Mouse (Mus musculus): ENCODE data around the gene Tnfrsf1a. TPM values are rescaled to one million over a fixed set of nuclear protein-coding genes. Genes with fewer than 3 reads are reported as not detected.

The Tnfrsf1a gene
- total RNA-seq (2023), result 46.5 TPM

DNA sequence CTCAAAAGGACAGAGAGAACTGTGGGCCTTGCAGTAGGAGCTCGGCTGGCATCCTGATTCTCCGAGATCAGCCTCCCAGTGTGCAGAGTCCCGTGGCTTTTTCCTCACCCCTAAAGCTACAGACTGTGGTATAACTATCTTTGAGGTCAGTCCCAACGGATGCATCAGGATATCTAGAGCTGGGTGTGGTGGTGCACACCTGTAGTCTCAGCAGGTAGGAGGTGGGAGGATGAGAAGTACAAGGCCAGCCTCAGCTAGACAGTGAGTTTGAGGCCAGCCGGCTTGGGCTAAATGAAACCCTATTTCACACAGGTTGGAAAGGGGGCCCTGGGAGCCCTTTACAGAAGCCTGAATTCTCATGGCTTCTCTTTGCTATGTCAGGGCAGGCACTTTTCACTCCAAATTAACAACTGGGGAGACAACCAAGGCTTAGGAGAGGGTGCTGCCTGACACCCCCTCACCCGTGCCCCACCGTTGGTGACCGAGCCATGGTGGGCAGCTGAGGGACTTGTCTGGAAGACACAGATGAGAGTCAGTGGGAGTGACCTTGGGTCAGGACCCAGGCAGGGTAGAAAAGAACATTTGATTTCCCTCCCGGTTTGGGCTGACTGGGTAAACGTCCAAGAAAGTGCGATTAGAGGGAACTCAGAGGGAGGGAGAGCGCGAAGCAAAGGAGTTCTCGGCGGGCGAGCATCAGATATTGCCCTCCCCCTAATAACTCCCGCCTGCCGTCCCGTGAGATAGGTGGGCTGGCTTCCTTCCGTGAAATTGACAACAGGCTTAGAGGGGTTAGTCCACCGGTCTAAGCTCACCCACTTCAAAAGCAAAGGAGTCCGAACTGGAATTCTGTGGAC lies at the start of gene Tnfrsf1a:
Tnfrsf1a (plus strand) TSS at position 642 of the 854 bp plus-strand sequence.

DNA sequence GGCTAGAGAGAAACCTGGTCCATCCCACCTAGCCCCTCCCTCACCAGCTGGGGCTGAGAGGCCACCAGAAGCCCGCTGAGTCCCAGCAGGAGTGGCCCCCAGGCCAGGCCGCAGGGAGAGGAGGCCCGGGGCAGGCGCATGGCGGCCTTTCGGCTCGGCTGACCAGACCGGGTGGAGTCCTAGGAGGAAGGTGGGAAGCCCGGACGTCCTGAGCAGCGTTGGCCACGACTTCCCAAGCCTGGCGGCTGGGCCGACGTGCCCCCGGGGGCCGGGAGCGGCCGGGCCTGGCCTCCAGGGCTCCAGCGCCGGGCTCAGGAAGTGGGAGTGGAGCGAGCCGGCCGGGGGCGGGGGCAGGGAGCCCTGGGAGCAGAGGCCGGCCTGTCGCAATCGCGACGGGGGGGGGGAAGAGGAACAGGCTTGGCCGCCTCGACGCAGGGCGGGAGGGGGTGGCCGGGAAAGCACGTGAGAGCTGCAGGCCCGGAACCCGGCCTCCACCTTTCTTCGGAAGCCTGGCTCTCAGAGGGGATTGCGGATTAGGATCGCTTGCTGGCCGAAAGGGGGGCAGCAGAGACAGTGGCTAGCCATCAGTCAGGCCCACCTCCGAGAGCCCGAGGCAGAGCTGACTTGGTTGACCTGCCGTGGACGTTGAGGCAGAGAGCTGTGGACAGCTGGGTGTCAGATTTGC lies 35.5 kb upstream of the Tnfrsf1a start, which contains the start of gene Ltbr:
Ltbr (minus strand) TSS at position 340 of the 685 bp plus-strand sequence.

DNA sequence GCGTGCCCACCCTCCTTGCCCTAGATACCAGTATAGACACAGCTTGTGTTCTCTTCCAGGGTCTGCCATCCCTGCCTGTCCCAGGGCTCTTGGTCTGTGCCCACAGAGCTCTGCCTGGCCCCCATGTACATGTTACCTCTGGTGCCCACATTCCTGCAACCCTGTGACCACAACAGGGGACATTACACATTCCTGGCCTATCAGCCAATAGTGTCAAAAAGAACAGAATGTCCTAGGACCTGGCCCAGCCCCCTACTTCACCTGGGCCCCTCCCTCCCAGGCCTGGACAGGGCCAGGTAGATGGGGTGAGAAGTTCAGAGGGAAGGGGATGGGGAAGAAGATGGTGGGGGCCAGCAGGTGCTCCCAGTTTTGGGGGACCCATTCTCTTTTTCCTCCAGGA lies 28.8 kb upstream of the Tnfrsf1a start, which contains the start of gene Scnn1a:
Scnn1a (plus strand) TSS at position 337 of the 400 bp plus-strand sequence.

DNA sequence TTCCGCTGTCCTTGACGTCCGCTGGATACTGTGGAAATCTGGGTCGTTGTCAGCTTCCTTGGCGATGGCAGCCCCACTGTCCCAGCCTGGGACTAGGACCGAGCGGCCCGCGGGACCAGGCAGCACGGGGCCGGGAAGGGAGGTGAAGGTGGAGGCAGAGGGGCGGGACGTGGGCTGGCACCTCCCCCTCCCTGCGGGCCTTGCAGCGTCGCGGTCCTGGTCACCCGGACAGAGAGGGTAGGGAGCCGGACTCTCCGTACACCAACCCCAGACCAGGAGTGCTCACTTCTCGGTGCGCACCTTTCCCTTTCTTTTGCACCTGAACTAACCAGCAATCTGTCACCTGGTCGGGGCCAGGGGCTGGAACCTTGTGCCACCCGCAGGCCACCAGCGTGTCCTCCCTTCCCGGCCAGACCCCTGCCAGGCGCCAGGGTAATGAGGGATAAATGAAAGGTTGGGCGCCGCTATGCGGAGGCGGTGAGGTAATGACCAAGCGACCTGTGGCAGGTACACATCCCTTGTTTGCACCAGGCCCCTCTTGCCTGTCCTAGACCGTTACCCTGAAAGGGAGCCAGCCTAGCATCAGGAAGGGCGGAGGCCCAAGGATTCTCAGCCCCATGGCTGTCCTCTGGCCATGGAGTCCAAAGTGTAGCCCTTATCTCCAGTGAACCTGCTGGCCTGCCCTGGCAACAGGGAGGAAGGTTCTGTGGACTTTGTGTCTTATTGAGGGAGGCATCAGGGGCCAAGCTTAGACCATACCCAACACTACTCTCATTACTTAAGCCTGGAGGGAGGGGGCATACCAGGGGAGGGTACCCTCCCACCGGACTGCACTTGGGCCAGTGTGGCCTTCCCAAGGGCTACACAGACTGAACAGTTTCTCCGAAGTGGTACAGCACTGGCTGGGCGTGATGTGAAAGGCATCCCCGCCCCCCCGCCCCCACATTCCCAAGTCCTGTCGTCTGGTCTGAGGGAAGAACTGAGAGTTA lies 31.5 kb downstream of the Tnfrsf1a start, which contains the start of gene Plekhg6:
Plekhg6 (minus strand) TSS at position 422 of the 989 bp plus-strand sequence.

Other genes with a start within 250 kb of the Tnfrsf1a start
- gene Nop2, start 217.5 kb upstream of the Tnfrsf1a start, total RNA-seq (2023), result 43.1 TPM
- 29.9 TPM for gene Iffo1, start 204.1 kb upstream of the Tnfrsf1a start, total RNA-seq (2023)
- gene Gapdh, start 182.9 kb upstream of the Tnfrsf1a start, total RNA-seq (2023), result 391 TPM
- gene Ncapd2, start 157.7 kb upstream of the Tnfrsf1a start, total RNA-seq (2023), result 42.1 TPM
- 27.5 TPM for gene Mrpl51, start 157.6 kb upstream of the Tnfrsf1a start, total RNA-seq (2023)
- 93.5 TPM for gene Vamp1, start 133.8 kb upstream of the Tnfrsf1a start, total RNA-seq (2023)
- 51.6 TPM for gene Tapbpl, start 117.5 kb upstream of the Tnfrsf1a start, total RNA-seq (2023)
- 218 TPM for gene Cd27, start 112.4 kb upstream of the Tnfrsf1a start, total RNA-seq (2023)
- gene Tuba3a, start 63.3 kb upstream of the Tnfrsf1a start, total RNA-seq (2023), result not detected
- 1.4 TPM for gene Ltbr, start 35.5 kb upstream of the Tnfrsf1a start, total RNA-seq (2023)
- not detected for gene Scnn1a, start 28.7 kb upstream of the Tnfrsf1a start, total RNA-seq (2023)
- not detected for gene Plekhg6, start 31.4 kb downstream of the Tnfrsf1a start, total RNA-seq (2023)
- 13.6 TPM for gene Cd9, start 145.4 kb downstream of the Tnfrsf1a start, total RNA-seq (2023)
- gene Vwf, start 197.4 kb downstream of the Tnfrsf1a start, total RNA-seq (2023), result 0.89 TPM